Mouse (Mus musculus) kidney, adult 9 months (tissue): Measurements from ENCODE around the gene Car11.

ENCODE experiments used
- DNase-seq: peaks from one replicate; pipeline ENCODE4 v3.0.0; 2022

Gene Car11

DNA sequence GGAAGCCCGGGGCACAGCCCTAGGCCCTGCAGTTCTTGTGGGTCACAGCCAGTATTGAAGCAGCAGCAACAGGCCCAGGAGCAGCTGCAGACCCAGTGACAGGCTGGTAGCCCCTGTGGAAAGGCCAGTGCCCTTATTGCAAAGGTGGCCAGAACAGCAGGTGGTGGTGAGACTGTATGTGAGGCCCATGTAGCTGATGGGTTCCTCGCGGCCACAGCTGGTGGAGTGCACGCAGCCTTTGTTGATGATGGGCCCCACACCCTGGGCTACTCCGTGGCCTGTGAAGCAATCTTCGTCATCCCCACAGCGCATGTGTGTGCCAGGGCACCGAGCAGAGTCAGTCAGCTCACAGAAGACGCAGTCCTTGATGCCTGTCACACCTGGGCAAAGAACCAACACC lies 25.5 kb downstream of the Car11 start:
- DNase-seq, result no peak

DNA sequence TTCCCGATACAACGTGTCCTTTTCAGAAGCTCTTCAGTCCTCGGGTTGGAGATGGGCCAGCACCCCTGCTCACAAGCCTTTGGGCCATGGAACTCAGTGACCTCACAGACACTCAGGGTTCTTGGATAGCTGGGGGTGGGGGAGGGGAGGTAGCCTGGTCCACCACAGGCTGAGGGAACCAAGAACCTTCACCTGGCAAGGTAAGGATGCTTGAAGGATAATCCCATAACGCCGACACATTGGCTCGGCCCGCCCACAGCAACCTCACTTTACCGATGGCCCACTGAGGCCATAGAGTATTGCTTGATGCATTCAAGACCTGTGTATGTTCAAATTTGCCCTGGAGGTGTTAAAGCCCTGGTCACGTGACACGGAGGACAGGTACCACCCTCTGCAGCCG lies 26.1 kb downstream of the Car11 start, which contains the start of gene Spaca4:
TSS of gene Spaca4 (minus strand) at position 101 of the 400 bp plus-strand sequence.
- DNase-seq, result no peak

DNA sequence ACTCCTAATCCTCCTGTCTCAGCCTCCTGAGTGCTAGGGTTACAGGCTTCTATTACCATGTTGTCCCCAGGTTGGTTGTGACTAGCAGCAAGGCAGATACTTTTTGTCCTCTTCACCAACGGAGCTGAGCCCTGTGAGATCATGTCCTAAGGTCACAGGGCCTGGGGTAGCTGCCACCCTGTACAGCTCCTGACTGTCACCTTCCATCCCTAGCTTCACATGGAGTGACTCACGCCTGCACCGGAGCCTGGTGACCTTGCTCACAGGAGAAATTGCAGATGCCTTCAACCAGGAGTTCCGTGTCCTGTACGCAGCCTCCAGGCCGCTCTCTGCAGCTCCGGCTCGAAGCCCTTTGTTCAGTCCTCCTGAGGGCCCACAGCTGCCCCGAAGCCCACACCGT lies 26.8 kb downstream of the Car11 start:
- DNase-seq, result no peak

DNA sequence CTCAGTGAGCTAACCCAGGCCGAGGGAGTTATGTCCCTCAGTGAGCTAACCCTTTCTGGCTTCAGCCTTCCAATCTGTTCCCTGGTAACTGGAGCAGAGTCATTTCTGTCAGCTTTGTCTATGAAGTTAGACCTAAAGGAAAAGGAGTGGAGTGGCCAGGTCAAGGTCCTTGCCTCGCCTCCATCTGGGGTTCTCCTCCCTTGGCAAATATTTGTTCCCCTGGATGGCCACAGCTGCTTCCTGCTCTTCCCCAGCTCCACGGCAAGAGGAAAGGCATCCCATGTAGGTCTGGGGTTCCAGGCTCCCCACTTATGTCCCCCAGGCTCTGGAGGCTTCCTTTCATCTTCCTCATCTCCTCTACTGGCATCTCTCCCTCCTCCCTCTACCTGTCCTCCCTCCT lies 28.0 kb downstream of the Car11 start:
- no peak for DNase-seq

DNA sequence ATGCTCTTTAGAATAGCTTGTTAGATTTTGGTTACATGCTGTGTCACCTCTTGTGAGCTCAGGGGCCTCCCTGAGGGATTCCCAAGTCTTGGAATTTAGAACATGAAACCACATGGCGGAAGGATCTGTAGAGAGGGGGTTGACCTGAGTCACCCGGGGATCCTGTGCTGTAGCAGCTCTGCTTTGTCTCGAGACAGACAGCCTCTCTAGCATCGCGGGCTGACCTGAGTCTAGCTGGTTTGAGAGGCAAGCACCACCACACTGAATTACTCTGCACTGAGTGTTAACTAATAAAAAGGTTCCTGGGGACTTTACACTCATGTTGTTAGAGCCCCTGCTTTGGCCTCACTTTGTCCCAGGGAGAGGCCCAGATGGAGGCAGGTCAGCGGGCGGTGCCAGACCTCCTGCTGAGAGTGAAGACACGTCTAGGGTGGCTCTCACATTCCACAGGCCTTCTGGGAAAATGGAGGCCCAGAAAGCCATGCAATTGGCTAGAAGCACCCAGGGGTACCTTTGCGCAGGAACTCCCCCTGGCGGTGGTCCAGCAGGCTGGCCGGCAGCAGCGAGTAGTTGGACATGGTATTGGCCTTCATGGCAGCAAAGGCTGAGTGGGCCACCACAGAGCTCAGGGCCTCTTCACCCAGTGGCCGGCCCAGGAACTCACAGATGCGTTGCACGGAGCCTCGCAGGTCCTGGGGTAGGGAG lies 31.2 kb downstream of the Car11 start:
- peak; percentile 49 for DNase-seq

DNA sequence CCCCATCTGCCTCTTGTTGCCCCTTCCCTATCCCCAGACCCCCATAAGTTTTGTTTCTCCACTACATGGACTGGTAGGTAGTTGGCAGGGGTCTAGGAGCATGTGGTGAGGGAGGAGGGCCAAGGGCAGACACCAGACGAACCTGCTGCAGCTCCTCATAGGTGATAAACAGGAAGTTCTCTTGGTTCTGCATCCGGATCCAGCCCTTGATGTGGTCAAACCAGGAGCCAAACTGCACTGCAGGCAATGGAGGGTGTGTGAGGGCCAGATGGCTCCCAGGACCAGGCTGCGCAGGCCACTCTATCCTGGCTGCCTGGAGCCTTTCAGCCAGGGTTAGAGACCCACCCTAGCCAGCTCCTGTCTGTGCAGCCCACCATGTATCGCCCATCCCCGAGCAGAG lies 33.8 kb downstream of the Car11 start:
- no peak for DNase-seq

DNA sequence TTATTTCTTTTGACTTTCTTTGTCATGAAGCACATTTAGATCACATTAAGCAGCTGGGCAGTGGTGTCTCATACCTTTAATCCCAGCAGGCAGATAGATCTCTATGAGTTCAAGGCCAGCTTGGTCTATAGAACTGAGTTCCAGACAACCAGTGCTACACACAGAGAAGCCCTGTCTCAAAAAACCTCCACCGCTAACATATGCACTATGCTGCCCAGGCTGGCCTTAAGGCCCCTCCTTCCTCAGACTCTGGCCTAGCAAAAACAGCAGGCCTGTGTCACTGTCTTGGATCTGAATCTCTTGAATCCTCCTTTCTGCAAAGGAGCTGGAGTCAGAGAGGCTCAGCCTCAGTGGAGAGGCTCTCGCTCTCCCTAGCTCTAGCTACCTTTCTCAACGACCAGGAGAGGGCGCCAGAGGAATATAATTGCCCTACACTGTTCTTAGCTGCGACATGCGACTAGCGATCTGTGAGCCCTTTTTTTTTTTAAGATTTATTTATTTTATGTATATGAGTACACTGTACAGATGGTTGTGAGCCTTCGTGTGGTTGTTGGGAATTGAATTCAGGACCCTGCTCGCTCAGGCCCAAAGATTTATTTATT lies 39.6 kb downstream of the Car11 start:
- peak; percentile 86 for DNase-seq

DNA sequence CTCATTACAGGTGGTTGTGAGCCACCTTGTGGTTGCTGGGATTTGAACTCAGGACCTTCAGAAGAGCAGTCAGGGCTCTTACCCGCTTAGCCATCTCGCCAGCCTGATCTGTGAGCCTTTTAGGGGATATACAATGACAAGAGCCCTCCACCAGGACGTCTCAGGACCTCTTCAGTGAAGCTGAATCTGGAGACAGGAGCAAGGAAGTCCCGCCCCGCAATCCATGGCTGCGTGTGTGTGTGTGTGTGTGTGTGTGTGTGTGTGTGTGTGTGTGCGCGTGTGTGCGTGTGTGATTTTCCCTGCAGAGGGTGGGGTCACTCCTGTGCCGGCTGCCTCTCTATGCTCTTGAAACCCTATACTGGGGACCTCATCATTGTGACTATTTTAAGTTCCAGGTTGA lies 40.2 kb downstream of the Car11 start:
- DNase-seq, result no peak

DNA sequence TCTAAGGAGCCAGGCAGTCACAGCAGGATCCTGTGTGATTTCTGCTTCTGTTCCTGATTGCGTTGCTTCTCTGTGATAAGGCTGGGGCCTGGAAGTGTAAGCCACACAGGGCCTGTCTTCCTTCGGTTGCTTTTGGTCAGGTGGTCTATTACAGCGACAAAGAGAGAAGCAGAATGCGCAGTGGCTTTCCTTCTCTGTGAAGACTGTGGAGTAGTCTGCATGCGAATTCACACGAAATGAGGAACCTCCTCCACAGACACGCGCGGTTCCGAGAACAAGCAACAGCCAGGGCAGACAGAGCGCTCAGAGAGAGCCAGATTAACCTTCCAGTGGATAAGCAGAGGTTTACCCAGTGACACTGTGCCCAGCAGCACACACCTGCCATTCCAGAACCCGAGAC lies 41.7 kb downstream of the Car11 start:
- no peak for DNase-seq

DNA sequence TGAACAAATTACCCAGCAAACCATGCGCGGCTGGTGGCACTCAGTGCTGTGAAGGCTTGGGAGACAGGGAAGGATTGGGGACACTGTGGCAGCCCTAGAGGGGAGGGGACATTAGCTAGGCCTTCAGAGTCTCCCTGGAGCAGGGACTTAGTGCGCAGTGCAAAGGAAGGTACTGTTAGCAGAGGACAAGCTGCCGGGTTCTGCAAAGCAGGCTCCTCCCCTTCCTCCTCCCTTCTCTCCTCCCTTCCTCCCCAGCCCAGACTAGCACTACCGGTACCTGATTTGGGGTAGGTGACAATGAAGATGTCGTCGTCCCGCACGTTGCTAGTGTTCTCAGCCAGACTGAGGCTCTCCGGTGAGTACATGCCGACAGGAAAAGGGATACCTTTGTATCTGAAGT lies 42.1 kb downstream of the Car11 start:
- DNase-seq, result no peak

DNA sequence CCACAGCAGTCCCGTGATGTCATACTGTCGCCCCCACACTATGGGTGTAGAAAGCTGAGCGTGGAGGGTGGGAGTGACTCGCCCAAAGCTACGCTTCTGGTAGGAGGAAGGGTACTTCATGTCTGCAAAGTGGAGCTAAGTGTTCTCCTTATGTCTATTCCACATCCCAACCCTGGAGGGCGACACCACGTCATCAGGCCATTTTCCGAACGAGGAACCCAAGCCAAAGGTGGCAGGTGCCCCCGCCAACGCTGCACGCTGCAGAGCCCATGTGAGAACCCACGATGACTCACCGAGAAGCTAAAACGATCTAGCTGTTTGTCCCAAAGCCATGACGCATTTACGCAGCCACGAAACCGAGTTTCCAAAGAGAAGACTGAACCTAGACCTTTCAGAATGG lies 42.7 kb downstream of the Car11 start:
- no peak for DNase-seq

DNA sequence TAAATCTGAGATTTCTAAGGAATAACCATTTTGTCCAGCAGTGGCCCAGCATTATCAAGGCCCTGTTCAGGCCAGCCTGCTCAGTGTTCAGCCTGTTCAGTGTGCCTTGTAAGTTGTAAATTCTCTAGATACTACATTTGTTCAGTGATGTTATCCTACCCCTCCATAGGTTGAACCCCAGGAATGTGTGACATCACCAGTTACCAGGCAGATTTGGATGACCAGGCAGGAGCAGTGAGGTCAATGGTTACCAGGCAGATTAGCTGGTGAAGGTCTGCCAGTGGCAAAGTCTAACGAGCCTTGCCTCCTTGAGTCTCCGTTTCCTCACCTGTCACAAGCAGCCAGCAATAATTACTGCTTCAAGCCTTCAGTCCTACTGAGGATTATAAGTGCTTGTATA lies 44.7 kb downstream of the Car11 start:
- peak; percentile 85 for DNase-seq

DNA sequence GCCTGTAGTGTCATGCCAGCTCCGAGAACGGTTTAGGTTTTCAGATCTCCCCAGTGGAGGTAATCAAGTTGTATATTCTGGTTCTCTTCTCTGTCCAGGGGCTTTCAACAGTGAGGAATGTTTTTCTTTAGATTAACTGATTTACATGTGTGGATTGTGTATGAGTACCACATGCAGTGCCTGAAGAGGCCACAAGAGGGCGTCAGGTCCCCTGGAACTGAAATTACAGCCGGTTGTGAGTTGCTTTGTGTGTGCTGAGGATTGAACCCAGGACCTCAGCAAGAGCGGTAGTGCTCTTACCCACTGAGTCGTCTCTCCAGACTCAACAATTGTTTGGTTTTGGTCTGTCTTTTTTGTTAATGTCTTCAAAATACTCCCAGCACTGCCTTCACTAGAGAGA lies 46.9 kb downstream of the Car11 start:
- DNase-seq, result no peak

DNA sequence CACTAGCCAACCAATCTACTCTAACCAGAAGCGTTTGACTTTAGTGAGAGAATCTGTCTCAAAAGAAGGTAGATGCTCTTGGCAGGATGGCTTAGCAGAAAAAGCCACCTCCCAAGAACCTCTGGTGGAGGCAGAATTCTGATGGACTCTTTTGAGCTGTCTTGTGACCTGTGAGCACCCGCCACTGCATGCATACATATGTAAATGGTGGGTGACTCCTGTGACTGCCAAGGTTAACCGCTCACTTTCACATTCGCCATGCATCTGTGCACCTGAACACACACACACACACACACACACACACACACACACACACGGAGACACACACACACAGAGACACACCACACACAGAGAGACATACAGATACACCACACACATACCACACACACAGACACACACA lies 47.8 kb downstream of the Car11 start:
- no peak for DNase-seq

DNA sequence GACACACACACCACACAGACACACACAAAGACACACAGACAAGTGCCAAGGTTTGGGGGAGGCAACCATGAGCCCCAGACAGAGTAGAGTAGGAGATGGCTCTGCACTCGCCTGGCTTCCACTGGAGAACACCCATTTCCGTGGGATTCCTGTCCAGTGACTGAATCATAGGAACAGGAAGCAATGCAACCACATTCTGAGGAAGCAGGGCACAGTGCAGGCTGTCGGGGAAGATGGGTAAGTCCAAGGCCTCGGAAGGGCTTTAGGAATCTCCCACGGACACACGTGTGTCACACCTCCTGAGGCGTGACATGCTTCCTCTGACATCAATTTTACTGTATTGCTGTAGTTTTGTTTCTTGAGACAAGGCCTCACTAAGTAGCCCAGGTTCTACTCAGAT lies 48.5 kb downstream of the Car11 start:
- peak; percentile 41 for DNase-seq

DNA sequence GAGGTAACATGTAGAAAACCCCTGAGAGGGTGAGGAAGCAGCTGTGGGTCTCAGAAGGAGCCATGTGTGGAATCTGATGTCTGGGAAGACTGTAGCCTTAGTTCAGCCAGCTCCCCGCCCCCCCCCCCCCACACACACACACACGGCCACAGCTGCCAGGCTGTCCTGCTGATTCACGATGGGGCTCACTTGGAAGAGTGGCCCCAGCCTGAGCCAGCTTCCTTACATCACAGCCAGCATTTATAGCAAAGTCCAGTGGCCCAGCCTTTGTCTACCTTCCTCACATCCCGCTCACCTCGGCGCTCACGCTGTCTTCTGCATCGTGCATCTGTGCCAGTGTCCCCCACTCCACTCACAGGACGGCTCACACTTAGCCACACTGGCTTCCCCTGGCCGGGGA lies 49.8 kb downstream of the Car11 start:
- DNase-seq, result no peak

DNA sequence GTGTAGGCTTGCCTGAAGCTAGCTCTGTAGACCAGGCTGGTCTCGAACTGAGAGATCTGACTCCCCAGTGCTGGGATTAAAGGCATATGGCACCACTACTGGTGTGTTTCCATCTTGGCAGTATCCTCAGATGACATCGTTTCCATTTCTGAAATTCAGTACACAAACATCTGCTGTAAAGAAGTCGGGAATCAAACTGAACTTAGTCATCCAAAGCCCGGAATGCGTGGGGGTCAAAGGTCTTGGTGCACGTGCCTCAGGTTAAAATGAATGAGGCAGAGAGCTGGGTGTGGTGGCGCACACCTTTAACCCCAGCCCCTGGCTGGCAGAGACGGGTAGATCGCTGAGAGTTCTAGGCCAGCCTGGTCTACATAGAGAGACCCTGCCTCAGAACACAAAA lies 50.5 kb downstream of the Car11 start:
- DNase-seq, result peak; percentile 47
